Mouse (Mus musculus) myocyte (in vitro differentiated cells): Measurements from ENCODE around the gene Cdipt.

Source experiments
- CEBPB ChIP-seq: IDR thresholded peaks from 2 replicates; pipeline ENCODE4 v1.6.1; 2011; ENCODE audit warnings: mild to moderate bottlenecking, moderate library complexity; ENCODE audit not compliant: poor library complexity, insufficient read depth, severe bottlenecking
- E2F4 ChIP-seq: IDR thresholded peaks from one replicate; pipeline ENCODE4 v1.6.1; 2011; ENCODE audit warnings: mild to moderate bottlenecking, control low read depth, moderate library complexity; ENCODE audit not compliant: insufficient read depth
- POLR2A ChIP-seq: IDR thresholded peaks from one replicate; pipeline ENCODE4 v1.6.1; 2011; ENCODE audit warnings: low read depth, mild to moderate bottlenecking, control low read depth, moderate library complexity; ENCODE audit not compliant: insufficient read length
- SRF ChIP-seq: IDR thresholded peaks from one replicate; pipeline ENCODE4 v1.6.1; 2011; ENCODE audit warnings: low read depth; ENCODE audit not compliant: control insufficient read depth, insufficient read length
- USF1 ChIP-seq: IDR thresholded peaks from one replicate; pipeline ENCODE4 v1.6.1; 2011; ENCODE audit warnings: low read depth, mild to moderate bottlenecking, control low read depth, moderate library complexity

GRCm38 (mm10) chr7:127011051-127011450 lies 35.3 kb downstream of the Cdipt start:
- no peak for TF ChIP-seq POLR2A
- no peak for TF ChIP-seq SRF
- TF ChIP-seq CEBPB = no peak
- TF ChIP-seq E2F4 = no peak
- no peak for TF ChIP-seq USF1
